Mouse (Mus musculus): ENCODE results near the gene Gdf15. TPM values are rescaled to one million over a fixed set of nuclear protein-coding genes. Genes with fewer than 3 reads are reported as not detected.

Gene Gdf15
- polyA plus RNA-seq, 1 experiment = 0.19 TPM

DNA sequence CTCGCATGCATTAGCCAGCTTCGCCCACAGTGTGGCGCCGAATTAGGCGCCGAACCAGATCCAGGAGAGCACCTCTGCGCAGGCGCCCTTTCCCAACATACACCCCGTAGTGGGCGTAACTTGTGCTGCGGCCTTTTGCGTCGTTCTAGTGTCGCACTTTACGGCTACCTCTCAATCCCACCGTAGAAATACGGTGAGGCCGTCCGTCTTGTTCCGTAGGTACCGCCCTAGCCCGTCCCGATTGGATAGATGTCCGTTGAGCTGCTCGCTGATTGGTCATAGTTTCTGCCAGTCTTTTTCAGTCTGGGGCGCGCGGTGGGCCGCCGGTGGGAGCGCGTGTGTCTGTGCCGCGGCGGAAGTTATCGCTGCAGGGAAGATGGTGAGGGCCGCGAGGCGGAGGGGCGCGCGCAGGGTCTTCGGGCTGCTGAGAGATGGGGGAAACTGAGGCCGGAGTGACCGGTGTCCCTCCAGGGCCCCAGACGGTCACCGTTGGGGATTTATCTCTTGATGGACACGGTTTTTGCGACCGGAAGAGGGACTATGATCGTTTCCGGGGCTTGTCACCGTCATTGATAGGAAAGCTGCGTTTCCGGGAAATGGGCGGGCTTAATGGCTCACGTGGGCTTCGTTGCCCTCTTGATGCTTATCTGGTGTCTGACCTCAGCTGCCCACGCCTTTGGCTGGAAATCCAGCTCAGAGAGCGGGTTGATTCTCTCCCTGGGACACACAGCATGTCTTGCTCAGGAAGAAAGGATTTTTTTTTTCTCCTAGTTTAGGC, 41.0 kb upstream of the Gdf15 start, which contains the start of gene Lsm4:
Gene Lsm4 (plus strand): TSS at position 170 of the 778 bp plus-strand sequence.
- peak within 1 kb of the TSS; percentile 84 for H3K27ac ChIP-seq (ENCODE audit: insufficient read depth, low read length)
- TF ChIP-seq CTCF (IDR thresholded peaks at IDR 0.05; ENCODE audit: extremely low read depth, insufficient read depth, low read length) (peak; percentile 71), POLR2A (IDR thresholded peaks at IDR 0.05; ENCODE audit: extremely low read depth, insufficient read depth, low read length) (peak; percentile 83; the same call in 1 of the 2 replicates)
- peak within 1 kb of the TSS; percentile 39 for H3K4me3 ChIP-seq (ENCODE audit: insufficient read depth, low read length)
- H3K4me1 ChIP-seq (ENCODE audit: control insufficient read depth, insufficient read depth, low read length) = peaks cover 5% of the 10 kb centered on the region

- peak overlapping the region; percentile 69 for H3K27ac ChIP-seq (ENCODE audit: insufficient read depth, low read length)
- peaks cover 5% of the 10 kb centered on the region for H3K4me1 ChIP-seq (ENCODE audit: control insufficient read depth, insufficient read depth, low read length)
- TF ChIP-seq POLR2A (IDR thresholded peaks at IDR 0.05; ENCODE audit: extremely low read depth, insufficient read depth, low read length) (no peak), CTCF (IDR thresholded peaks at IDR 0.05; ENCODE audit: extremely low read depth, insufficient read depth, low read length) (0 out of 2 replicates have a peak, but pooled peaks have one; percentile 4)
- H3K4me3 ChIP-seq (ENCODE audit: insufficient read depth, low read length) = peak overlapping the region; percentile 39
These were observed 40.2 kb upstream of the Gdf15 start for GRCm38 (mm10) chr8:70672325-70673078.

DNA sequence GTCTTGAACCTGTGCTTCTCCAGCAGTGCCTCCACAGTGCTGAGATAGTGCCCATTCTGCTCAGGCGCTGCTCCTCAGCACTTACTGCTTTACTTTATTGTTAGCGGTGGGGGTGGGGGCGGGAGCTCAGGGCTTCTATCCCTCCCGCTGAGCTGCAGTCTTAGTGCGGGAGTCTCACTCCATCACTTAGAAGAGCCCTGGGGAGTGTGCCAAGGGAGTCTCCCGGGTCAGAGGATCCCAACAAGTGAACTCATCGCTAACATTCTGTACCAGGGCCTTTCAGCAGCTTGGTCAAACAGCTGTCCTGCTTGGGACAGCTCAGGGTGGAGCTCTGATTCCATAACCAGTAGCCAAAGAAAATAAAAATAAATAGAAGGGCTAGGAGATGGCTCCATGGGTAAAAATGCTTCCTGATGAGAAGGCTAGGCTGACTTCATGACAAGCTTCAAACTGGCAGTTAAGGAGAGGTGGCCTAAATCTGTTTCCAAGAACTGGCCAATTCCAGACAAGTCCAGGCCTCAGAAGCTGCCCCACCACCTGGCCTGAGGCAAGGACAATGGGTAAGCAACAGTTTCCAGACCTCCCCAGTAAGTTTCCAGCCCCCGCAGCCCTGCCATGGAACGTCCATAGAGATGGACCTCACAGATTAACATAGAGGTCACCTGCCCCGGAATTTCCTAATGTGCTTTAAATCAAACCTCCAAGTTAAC, 39.5 kb upstream of the Gdf15 start:
- TF ChIP-seq CTCF (IDR thresholded peaks at IDR 0.05; ENCODE audit: extremely low read depth, insufficient read depth, low read length) = no peak
- no peak overlapping the region for H3K27ac ChIP-seq (ENCODE audit: insufficient read depth, low read length)

DNA sequence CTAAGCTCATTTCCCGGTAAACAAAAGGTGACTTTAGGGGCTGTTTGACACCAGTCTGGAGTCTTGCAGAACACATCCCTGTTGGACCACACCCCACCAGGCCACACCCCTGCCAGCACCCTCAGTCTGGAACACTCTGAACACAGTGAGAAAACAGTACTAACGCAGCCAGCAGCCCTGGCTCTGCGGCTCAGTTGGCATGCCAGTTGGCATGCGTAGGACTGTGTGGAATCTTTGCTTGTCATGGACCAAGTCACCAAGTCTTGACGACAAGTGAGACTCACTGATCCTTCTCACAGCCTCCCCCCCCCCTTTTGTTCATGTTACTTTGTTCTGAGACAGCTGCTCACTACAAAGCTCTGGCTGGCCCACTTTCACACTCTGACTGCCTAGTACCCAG, 34.8 kb upstream of the Gdf15 start:
- H3K27ac ChIP-seq (ENCODE audit: insufficient read depth, low read length) = no peak overlapping the region
- TF ChIP-seq POLR2A (IDR thresholded peaks at IDR 0.05; ENCODE audit: extremely low read depth, insufficient read depth, low read length) = no peak
- TF ChIP-seq CTCF (IDR thresholded peaks at IDR 0.05; ENCODE audit: extremely low read depth, insufficient read depth, low read length) = no peak
- H3K4me1 ChIP-seq (ENCODE audit: control insufficient read depth, insufficient read depth, low read length) = peaks cover 2% of the 10 kb centered on the region
- H3K4me3 ChIP-seq (ENCODE audit: insufficient read depth, low read length) = no peak overlapping the region

More for the DNA sequence above, 39.5 kb upstream of the Gdf15 start:
- Histone ChIP-seq H3K4me1 (ENCODE audit: control insufficient read depth, insufficient read depth, low read length) (peaks cover 7% of the 10 kb centered on the region), H3K4me3 (ENCODE audit: insufficient read depth, low read length) (no peak overlapping the region)

GRCm38 (mm10) chr8:70665599-70665998, 33.3 kb upstream of the Gdf15 start:
- no peak overlapping the region for H3K4me3 ChIP-seq (ENCODE audit: insufficient read depth, low read length)
- TF ChIP-seq POLR2A (IDR thresholded peaks at IDR 0.05; ENCODE audit: extremely low read depth, insufficient read depth, low read length) = no peak
- TF ChIP-seq CTCF (IDR thresholded peaks at IDR 0.05; ENCODE audit: extremely low read depth, insufficient read depth, low read length) = no peak

GRCm38 (mm10) chr8:70664631-70665030, 32.4 kb upstream of the Gdf15 start:
- peaks cover 4% of the 10 kb centered on the region for H3K4me1 ChIP-seq (ENCODE audit: control insufficient read depth, insufficient read depth, low read length)
- H3K27ac ChIP-seq (ENCODE audit: insufficient read depth, low read length) = no peak overlapping the region
- H3K4me3 ChIP-seq (ENCODE audit: insufficient read depth, low read length) = no peak overlapping the region
- TF ChIP-seq POLR2A (IDR thresholded peaks at IDR 0.05; ENCODE audit: extremely low read depth, insufficient read depth, low read length) (no peak), CTCF (IDR thresholded peaks at IDR 0.05; ENCODE audit: extremely low read depth, insufficient read depth, low read length) (no peak)

More at GRCm38 (mm10) chr8:70665599-70665998, 33.3 kb upstream of the Gdf15 start:
- no peak overlapping the region for H3K27ac ChIP-seq (ENCODE audit: insufficient read depth, low read length)
- H3K4me1 ChIP-seq (ENCODE audit: control insufficient read depth, insufficient read depth, low read length) = peaks cover 2% of the 10 kb centered on the region

DNA sequence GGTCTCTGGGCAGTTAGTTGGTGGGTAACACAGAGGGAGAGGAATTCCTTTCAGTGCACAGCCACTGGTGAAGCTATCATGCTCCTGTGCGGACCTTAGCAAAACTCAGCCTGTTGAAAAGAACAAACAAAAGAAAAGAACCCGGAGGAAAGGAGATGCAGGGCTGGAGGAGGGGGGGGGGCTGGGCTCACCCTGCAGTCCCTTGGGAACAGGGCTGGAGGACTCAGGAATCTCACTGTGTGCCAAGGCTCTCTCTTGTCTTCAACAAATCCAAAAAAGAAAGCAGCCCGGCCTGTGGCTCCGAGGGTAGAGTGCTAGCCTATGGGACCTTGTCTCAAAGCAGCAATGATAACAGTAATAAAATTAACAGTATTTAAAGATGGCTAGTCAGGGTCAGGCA, 31.4 kb upstream of the Gdf15 start:
- no peak overlapping the region for H3K27ac ChIP-seq (ENCODE audit: insufficient read depth, low read length)
- TF ChIP-seq CTCF (IDR thresholded peaks at IDR 0.05; ENCODE audit: extremely low read depth, insufficient read depth, low read length) (no peak), POLR2A (IDR thresholded peaks at IDR 0.05; ENCODE audit: extremely low read depth, insufficient read depth, low read length) (no peak)
- no peak overlapping the region for H3K4me3 ChIP-seq (ENCODE audit: insufficient read depth, low read length)
- H3K4me1 ChIP-seq (ENCODE audit: control insufficient read depth, insufficient read depth, low read length) = peaks cover 4% of the 10 kb centered on the region

- Histone ChIP-seq H3K4me3 (ENCODE audit: insufficient read depth, low read length) (peak within 1 kb of the TSS; percentile 63), H3K4me1 (ENCODE audit: control insufficient read depth, insufficient read depth, low read length) (peaks cover 2% of the 10 kb centered on the region; the same call in 1 of the 2 replicates), H3K27ac (ENCODE audit: insufficient read depth, low read length) (no peak within 1 kb of the TSS)
- no peak for TF ChIP-seq POLR2A (IDR thresholded peaks at IDR 0.05; ENCODE audit: extremely low read depth, insufficient read depth, low read length)
- no peak for TF ChIP-seq CTCF (IDR thresholded peaks at IDR 0.05; ENCODE audit: extremely low read depth, insufficient read depth, low read length)
These were observed 28.0 kb upstream of the Gdf15 start, which contains the start of gene Pgpep1 for GRCm38 (mm10) chr8:70660273-70660725. Gene Pgpep1 (minus strand): TSS chr8:70660388.
